Mouse (Mus musculus): ENCODE results near the gene Zmat1. TPM values are rescaled to one million over a fixed set of nuclear protein-coding genes. Genes with fewer than 3 reads are reported as not detected.

Gene Zmat1
- polyA plus RNA-seq, 1 experiment from 2014 or later, result 9.2 TPM

- H3K9ac ChIP-seq, result no peak overlapping the region
- H3K4me3 ChIP-seq, result no peak overlapping the region
- no peaks in the 10 kb centered on the region for H3K9me3 ChIP-seq (replicated peaks)
- H3K4me2 ChIP-seq, result no peak overlapping the region
- H3K27me3 ChIP-seq (replicated peaks), result no peaks in the 10 kb centered on the region
- no peaks in the 10 kb centered on the region for H3K4me1 ChIP-seq (replicated peaks)
- ATAC-seq (ENCODE audit: insufficient number of reproducible peaks, low FRiP score), result no peak
- no peaks in the 10 kb centered on the region for H3K36me3 ChIP-seq
- no peak overlapping the region for H3K27ac ChIP-seq (ENCODE audit: poor library complexity, severe bottlenecking)
Observed at GRCm38 (mm10) chrX:134925058-134925457, 84.0 kb downstream of the Zmat1 start.

- ATAC-seq (ENCODE audit: insufficient number of reproducible peaks, low FRiP score), result no peak
- no peak overlapping the region for H3K9ac ChIP-seq
- no peaks in the 10 kb centered on the region for H3K4me1 ChIP-seq (replicated peaks)
- H3K4me2 ChIP-seq, result no peak overlapping the region
- H3K27me3 ChIP-seq (replicated peaks), result no peaks in the 10 kb centered on the region
- 62% methylated on average over 7 of the region's 7 CpGs for WGBS
- no peaks in the 10 kb centered on the region for H3K9me3 ChIP-seq (replicated peaks)
- H3K36me3 ChIP-seq, result no peaks in the 10 kb centered on the region
- no peak overlapping the region for H3K27ac ChIP-seq (ENCODE audit: poor library complexity, severe bottlenecking)
- no peak overlapping the region for H3K4me3 ChIP-seq
Observed at GRCm38 (mm10) chrX:134923675-134924424, 85.2 kb downstream of the Zmat1 start.

Other genes with a start within 250 kb of the Zmat1 start
- 67.0 and 69.1 TPM in 2 replicates for gene Armcx2, start 200.0 kb downstream of the Zmat1 start, polyA plus RNA-seq (2016; fragmentation: Nextera tagmentation; extraction: Ambion mirVana)
- gene Nxf2, start 44.5 kb downstream of the Zmat1 start, polyA plus RNA-seq (2016; fragmentation: Nextera tagmentation; extraction: Ambion mirVana), result 0.57 and 0.74 TPM in 2 replicates
- gene Gm15023, start 168.4 kb upstream of the Zmat1 start, polyA plus RNA-seq (2016; fragmentation: Nextera tagmentation; extraction: Ambion mirVana), result not detected in 2 replicates
- gene Tceal6, start 201.5 kb upstream of the Zmat1 start, polyA plus RNA-seq (2016; fragmentation: Nextera tagmentation; extraction: Ambion mirVana), result 1.7 and 2.3 TPM in 2 replicates